Mouse (Mus musculus): Measurements from ENCODE around the gene Tbxas1. TPM values are rescaled to one million over a fixed set of nuclear protein-coding genes. Genes with fewer than 3 reads are reported as not detected.

Gene Tbxas1
- polyA plus RNA-seq, 1 experiment from 2014 or later = 2.0 TPM

GRCm38 (mm10) chr6:39054878-39055508, 179.8 kb downstream of the Tbxas1 start:
- peaks cover 9% of the 10 kb centered on the region; the same call in 1 of the 2 replicates for H3K4me1 ChIP-seq (ENCODE audit: control insufficient read depth, insufficient read depth, low read length)
- no peak overlapping the region for H3K4me3 ChIP-seq (ENCODE audit: low read depth, low read length)
- H3K27me3 ChIP-seq (ENCODE audit: control insufficient read depth, insufficient read depth, low read length) = no peaks in the 10 kb centered on the region
- 45% methylated on average over 6 of the region's 6 CpGs for WGBS
- H3K9me3 ChIP-seq (ENCODE audit: control insufficient read depth, low read length) = no peaks in the 10 kb centered on the region
- peak; percentile 73 for ATAC-seq (ENCODE audit: low read depth)
- no peaks in the 10 kb centered on the region for H3K36me3 ChIP-seq (ENCODE audit: control insufficient read depth, insufficient read depth, low read length)
- no peak overlapping the region for H3K4me2 ChIP-seq (ENCODE audit: low read depth, low read length)
- peak overlapping the region; percentile 69 for H3K27ac ChIP-seq (ENCODE audit: low read depth, low read length)
- no peak overlapping the region for H3K9ac ChIP-seq (replicated peaks; ENCODE audit: low read depth, low read length)

- no peak overlapping the region for H3K4me2 ChIP-seq (ENCODE audit: low read depth, low read length)
- H3K9ac ChIP-seq (replicated peaks; ENCODE audit: low read depth, low read length) = no peak overlapping the region
- 43% methylated on average over 7 of the region's 7 CpGs for WGBS
- H3K27ac ChIP-seq (ENCODE audit: low read depth, low read length) = peak overlapping the region; percentile 18; the same call in 1 of the 2 replicates
- no peaks in the 10 kb centered on the region for H3K9me3 ChIP-seq (ENCODE audit: control insufficient read depth, low read length)
- peaks cover 13% of the 10 kb centered on the region; the same call in 1 of the 2 replicates for H3K4me1 ChIP-seq (ENCODE audit: control insufficient read depth, insufficient read depth, low read length)
- H3K4me3 ChIP-seq (ENCODE audit: low read depth, low read length) = no peak overlapping the region
- no peaks in the 10 kb centered on the region for H3K27me3 ChIP-seq (ENCODE audit: control insufficient read depth, insufficient read depth, low read length)
- H3K36me3 ChIP-seq (ENCODE audit: control insufficient read depth, insufficient read depth, low read length) = no peaks in the 10 kb centered on the region
- ATAC-seq (ENCODE audit: low read depth) = no peak
Observed at GRCm38 (mm10) chr6:39055831-39056261, 180.6 kb downstream of the Tbxas1 start.

GRCm38 (mm10) chr6:39057161-39057560, 182.0 kb downstream of the Tbxas1 start:
- Histone ChIP-seq H3K9me3 (ENCODE audit: control insufficient read depth, low read length) (no peaks in the 10 kb centered on the region), H3K4me1 (ENCODE audit: control insufficient read depth, insufficient read depth, low read length) (peaks cover 17% of the 10 kb centered on the region; the same call in 1 of the 2 replicates), H3K4me3 (ENCODE audit: low read depth, low read length) (no peak overlapping the region), H3K27me3 (ENCODE audit: control insufficient read depth, insufficient read depth, low read length) (no peaks in the 10 kb centered on the region), H3K9ac (replicated peaks; ENCODE audit: low read depth, low read length) (no peak overlapping the region), H3K36me3 (ENCODE audit: control insufficient read depth, insufficient read depth, low read length) (no peaks in the 10 kb centered on the region), H3K27ac (ENCODE audit: low read depth, low read length) (no peak overlapping the region), H3K4me2 (ENCODE audit: low read depth, low read length) (no peak overlapping the region)
- ATAC-seq (ENCODE audit: low read depth) = no peak
- WGBS = 90% methylated on average over 1 of the region's 1 CpGs

GRCm38 (mm10) chr6:39058389-39058788, 183.2 kb downstream of the Tbxas1 start:
- H3K4me3 ChIP-seq (ENCODE audit: low read depth, low read length) = no peak overlapping the region
- no peaks in the 10 kb centered on the region for H3K27me3 ChIP-seq (ENCODE audit: control insufficient read depth, insufficient read depth, low read length)
- ATAC-seq (ENCODE audit: low read depth) = no peak
- no peak overlapping the region for H3K4me2 ChIP-seq (ENCODE audit: low read depth, low read length)
- no peaks in the 10 kb centered on the region for H3K9me3 ChIP-seq (ENCODE audit: control insufficient read depth, low read length)
- peaks cover 17% of the 10 kb centered on the region; the same call in 1 of the 2 replicates for H3K4me1 ChIP-seq (ENCODE audit: control insufficient read depth, insufficient read depth, low read length)
- no peaks in the 10 kb centered on the region for H3K36me3 ChIP-seq (ENCODE audit: control insufficient read depth, insufficient read depth, low read length)
- 64% methylated on average over 3 of the region's 3 CpGs for WGBS
- no peak overlapping the region for H3K27ac ChIP-seq (ENCODE audit: low read depth, low read length)
- H3K9ac ChIP-seq (replicated peaks; ENCODE audit: low read depth, low read length) = no peak overlapping the region

- Histone ChIP-seq H3K4me3 (ENCODE audit: low read depth, low read length) (no peak overlapping the region), H3K27ac (ENCODE audit: low read depth, low read length) (no peak overlapping the region), H3K27me3 (ENCODE audit: control insufficient read depth, insufficient read depth, low read length) (no peaks in the 10 kb centered on the region), H3K36me3 (ENCODE audit: control insufficient read depth, insufficient read depth, low read length) (no peaks in the 10 kb centered on the region), H3K9ac (replicated peaks; ENCODE audit: low read depth, low read length) (no peak overlapping the region), H3K4me1 (ENCODE audit: control insufficient read depth, insufficient read depth, low read length) (peaks cover 17% of the 10 kb centered on the region; the same call in 1 of the 2 replicates), H3K9me3 (ENCODE audit: control insufficient read depth, low read length) (no peaks in the 10 kb centered on the region), H3K4me2 (ENCODE audit: low read depth, low read length) (no peak overlapping the region)
- no peak for ATAC-seq (ENCODE audit: low read depth)
- 62% methylated on average over 3 of the region's 3 CpGs for whole genome bisulfite sequencing
Observed at GRCm38 (mm10) chr6:39058936-39059335, 183.7 kb downstream of the Tbxas1 start.

- Histone ChIP-seq H3K9me3 (ENCODE audit: control insufficient read depth, low read length) (no peaks in the 10 kb centered on the region), H3K4me1 (ENCODE audit: control insufficient read depth, insufficient read depth, low read length) (peaks cover 15% of the 10 kb centered on the region; the same call in 1 of the 2 replicates), H3K27me3 (ENCODE audit: control insufficient read depth, insufficient read depth, low read length) (no peaks in the 10 kb centered on the region), H3K4me3 (ENCODE audit: low read depth, low read length) (no peak overlapping the region), H3K36me3 (ENCODE audit: control insufficient read depth, insufficient read depth, low read length) (no peaks in the 10 kb centered on the region), H3K9ac (replicated peaks; ENCODE audit: low read depth, low read length) (no peak overlapping the region), H3K27ac (ENCODE audit: low read depth, low read length) (no peak overlapping the region), H3K4me2 (ENCODE audit: low read depth, low read length) (no peak overlapping the region)
- 87% methylated on average over 12 of the region's 12 CpGs for whole genome bisulfite sequencing
- no peak for ATAC-seq (ENCODE audit: low read depth)
Observed at GRCm38 (mm10) chr6:39059547-39060497, 184.6 kb downstream of the Tbxas1 start.

- H3K36me3 ChIP-seq (ENCODE audit: control insufficient read depth, insufficient read depth, low read length) = no peaks in the 10 kb centered on the region
- 6% methylated on average over 4 of the region's 4 CpGs for WGBS
- peak; percentile 75; the same call in 1 of the 2 replicates for ATAC-seq (ENCODE audit: low read depth)
Observed at GRCm38 (mm10) chr6:39061180-39061579, 186.0 kb downstream of the Tbxas1 start.

GRCm38 (mm10) chr6:39063541-39063940, 188.3 kb downstream of the Tbxas1 start:
- H3K27ac ChIP-seq (ENCODE audit: low read depth, low read length) = no peak overlapping the region
- H3K4me1 ChIP-seq (ENCODE audit: control insufficient read depth, insufficient read depth, low read length) = peaks cover 12% of the 10 kb centered on the region; the same call in 1 of the 2 replicates
- H3K4me2 ChIP-seq (ENCODE audit: low read depth, low read length) = no peak overlapping the region
- no peak overlapping the region for H3K4me3 ChIP-seq (ENCODE audit: low read depth, low read length)
- 59% methylated on average over 2 of the region's 2 CpGs for WGBS
- no peaks in the 10 kb centered on the region for H3K27me3 ChIP-seq (ENCODE audit: control insufficient read depth, insufficient read depth, low read length)
- H3K36me3 ChIP-seq (ENCODE audit: control insufficient read depth, insufficient read depth, low read length) = no peaks in the 10 kb centered on the region
- no peak for ATAC-seq (ENCODE audit: low read depth)
- H3K9me3 ChIP-seq (ENCODE audit: control insufficient read depth, low read length) = no peaks in the 10 kb centered on the region
- H3K9ac ChIP-seq (replicated peaks; ENCODE audit: low read depth, low read length) = no peak overlapping the region

More at GRCm38 (mm10) chr6:39061180-39061579, 186.0 kb downstream of the Tbxas1 start:
- peaks cover 12% of the 10 kb centered on the region; the same call in 1 of the 2 replicates for H3K4me1 ChIP-seq (ENCODE audit: control insufficient read depth, insufficient read depth, low read length)
- H3K9me3 ChIP-seq (ENCODE audit: control insufficient read depth, low read length) = no peaks in the 10 kb centered on the region
- no peak overlapping the region for H3K9ac ChIP-seq (replicated peaks; ENCODE audit: low read depth, low read length)
- no peak overlapping the region for H3K4me2 ChIP-seq (ENCODE audit: low read depth, low read length)
- peak overlapping the region; percentile 71; the same call in 1 of the 2 replicates for H3K27ac ChIP-seq (ENCODE audit: low read depth, low read length)
- no peak overlapping the region for H3K4me3 ChIP-seq (ENCODE audit: low read depth, low read length)
- H3K27me3 ChIP-seq (ENCODE audit: control insufficient read depth, insufficient read depth, low read length) = no peaks in the 10 kb centered on the region

All from neural tube, embryonic 14.5 days (tissue).